Mouse (Mus musculus) c-Kit-positive CD71-negative TER-119-negative erythroid progenitor cells, embryonic 14.5 days (primary cell): ENCODE measurements at regions not wholly inside any gene's neighbourhood (a gene's known extent, or its start where the extent isn't known, plus 50 kb on each side); places are given as distances from the start of the nearest gene placed in this dataset.

Experiments
- DNase-seq: peaks from one replicate; pipeline ENCODE4 v3.0.0-alpha.2; 2013; ENCODE audit warnings: low read depth

- no peak for DNase-seq
Observed at GRCm38 (mm10) chr7:89088141-89088540, 315.9 kb downstream of the Tmem135 start.

GRCm38 (mm10) chr7:89086348-89086747 lies 317.7 kb downstream of the Tmem135 start:
- peak; percentile 17 for DNase-seq

GRCm38 (mm10) chr7:89073939-89074690 lies 329.9 kb downstream of the Tmem135 start:
- no peak for DNase-seq

GRCm38 (mm10) chr7:89070030-89070429 lies 334.0 kb downstream of the Tmem135 start:
- DNase-seq, result no peak

DNA sequence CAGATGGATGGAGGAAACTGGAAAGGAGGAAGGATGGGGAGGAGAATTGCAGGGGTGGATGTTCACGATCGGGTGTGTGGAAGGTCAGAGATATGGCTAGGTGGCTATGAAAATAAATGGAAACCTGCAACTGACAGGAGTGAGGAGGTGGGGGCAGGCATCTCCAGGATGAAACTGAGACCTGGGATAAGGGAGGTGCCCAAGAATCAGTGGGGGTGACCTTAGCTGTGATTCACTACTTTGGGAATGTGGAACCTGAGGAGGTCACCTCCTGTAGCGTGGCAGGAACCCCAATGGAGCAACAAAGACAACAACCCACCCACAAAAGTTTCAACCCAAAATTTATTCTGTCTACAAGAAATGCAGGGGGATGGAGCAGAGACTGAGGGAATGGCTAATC lies 339.6 kb downstream of the Tmem135 start:
- DNase-seq, result no peak

DNA sequence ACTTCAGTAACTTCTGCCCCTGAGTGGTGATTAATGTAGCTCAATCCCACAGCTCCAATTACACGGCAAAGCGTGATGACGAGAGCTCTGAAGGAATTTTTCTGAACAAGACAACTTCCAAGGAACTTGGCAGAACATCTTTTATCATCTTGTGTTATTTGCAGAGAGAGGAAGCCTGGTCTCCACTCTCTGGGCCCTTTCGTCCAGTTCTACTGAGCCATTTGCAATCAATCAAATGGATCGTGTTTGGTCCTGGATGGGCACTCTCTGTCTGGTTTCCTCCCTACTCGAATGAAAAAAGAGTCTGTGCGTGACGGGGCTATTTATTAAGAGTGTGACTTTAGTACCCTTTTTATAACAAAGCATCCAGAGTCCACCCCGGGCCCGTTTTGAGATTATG lies 340.4 kb downstream of the Tmem135 start:
- no peak for DNase-seq

DNA sequence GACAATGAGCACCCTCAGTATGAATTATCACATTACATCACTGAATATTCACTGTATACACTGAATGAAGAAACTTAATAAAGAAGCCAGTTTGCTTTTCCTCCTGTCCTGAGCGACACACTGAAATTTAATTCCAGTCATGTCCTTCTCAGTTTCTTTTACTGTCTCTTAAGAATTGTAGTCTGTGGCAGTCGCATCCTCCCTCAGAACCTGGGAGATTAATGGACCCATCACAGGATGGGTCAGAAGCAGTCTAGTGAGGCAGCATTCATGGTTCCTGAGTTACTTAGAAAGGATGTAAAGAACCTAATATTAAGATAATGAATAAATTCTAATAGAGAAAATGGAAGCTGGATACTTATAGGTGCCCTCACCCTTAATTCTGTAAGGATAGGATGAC lies 349.5 kb downstream of the Tmem135 start:
- no peak for DNase-seq

GRCm38 (mm10) chr7:89051240-89051639 lies 352.8 kb downstream of the Tmem135 start:
- DNase-seq, result no peak

DNA sequence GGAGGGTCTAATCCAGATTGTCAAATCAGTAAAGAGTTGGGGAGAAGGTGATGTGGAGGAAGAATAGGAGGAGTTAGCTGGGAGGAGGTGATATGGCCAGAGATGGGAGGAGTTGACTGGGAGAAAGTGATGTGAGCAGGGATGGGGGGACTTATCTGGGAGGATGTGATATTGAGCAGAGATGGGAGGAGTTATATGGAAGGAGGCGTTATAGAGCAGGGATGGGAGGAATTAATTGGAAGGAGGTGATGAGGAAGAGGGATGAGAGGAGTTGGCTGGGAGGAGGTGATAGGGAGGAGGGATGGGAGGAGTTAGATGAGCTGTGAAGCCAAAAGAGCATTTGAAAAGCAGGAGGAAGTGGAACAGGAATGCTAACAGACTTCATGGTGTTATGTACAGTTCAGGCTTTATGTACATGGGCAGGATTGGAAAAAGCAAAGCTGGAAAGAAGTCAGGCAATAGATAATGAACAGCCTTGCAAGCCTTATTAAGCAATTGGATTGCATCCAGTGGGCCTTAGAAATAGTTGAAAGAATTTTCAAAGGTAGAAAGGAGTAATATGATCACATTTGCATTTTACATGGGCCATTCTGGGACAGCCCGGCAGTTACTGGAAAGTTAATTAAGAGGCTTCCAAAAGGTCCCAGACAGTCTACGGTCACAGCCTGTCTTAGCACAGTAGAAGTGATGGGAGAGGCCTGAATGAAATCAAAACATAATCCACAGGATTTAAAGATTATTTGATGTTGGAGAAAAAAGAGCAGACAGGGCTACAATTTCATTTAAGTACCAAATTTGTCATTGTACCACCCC lies 357.4 kb downstream of the Tmem135 start:
- DNase-seq, result no peak

DNA sequence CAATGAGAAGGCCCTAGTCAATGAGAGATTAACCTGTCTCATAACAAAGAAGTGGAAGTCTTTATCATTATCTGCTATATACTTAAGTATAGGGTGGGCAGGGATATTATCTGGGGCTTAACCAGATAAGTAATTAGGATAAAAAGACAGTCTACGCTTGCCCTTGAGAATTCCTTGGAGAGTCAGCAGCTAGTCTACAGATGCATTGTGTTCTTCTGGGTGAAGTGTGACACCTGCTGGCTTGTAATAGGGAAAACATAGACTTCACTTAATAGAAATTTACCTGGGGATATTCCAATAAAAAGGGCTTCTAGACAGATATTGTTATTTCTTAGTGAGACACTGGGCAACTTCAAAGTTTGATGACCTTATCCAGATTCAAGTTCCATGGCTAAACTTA lies 361.0 kb downstream of the Tmem135 start:
- no peak for DNase-seq

GRCm38 (mm10) chr7:89041287-89041686 lies 362.7 kb downstream of the Tmem135 start:
- DNase-seq, result no peak

DNA sequence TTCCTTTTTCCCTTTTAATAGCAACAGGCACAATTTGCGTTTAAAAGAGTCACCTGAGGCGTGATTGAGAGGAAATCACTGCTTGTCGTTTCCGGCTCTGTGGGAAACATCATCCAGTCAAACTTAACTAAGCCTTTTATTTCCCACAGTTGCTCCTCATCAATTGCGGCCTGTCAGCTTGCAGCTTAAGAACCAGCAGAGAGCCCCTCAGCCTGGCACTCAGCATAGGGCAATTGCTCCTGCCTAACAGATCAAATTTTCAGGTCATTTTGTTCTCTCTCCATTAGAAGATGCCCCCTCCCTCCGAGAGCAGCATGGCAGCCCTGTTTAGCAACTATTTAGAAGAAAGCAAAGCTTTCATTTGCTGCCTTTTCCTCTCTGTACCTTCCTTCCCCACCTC lies 363.9 kb downstream of the Tmem135 start:
- DNase-seq, result no peak

GRCm38 (mm10) chr7:89035138-89035996 lies 368.7 kb downstream of the Tmem135 start:
- no peak for DNase-seq

DNA sequence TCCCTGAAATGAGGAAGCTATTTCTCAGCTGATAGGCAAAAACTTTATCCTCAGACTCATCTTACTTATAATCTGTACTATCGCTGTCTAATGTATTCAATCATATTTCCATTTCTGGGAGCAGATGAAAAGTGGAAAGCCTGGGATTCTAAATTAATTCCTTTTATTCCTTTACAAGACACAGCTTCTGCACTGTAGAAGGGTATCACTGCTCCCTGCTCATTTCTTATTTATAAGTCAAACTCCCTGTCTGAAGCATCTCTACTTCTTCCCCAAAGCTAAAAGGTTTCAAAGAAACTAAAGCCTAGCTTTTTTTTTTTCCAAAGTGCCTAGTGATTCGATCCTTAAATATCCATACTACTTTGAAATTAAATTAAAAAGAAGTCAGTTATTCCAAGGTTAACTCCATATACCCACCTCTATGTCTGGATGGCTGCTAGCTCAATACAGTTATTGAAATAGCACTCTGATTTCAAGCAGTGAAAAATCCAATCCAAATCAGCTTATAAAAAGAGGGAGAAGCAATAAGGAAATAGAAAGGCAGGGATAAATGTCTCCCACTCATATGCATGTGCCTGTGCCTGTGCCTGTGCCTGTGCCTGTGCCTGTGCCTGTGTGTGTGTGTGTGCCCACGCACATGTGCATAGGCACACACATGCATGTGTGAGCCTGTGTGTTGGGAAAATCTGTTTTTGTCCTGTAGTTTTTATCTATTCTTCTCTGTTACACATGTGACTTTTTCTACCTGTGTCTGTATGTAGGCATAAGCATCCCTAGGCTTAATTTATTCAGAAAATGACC lies 380.6 kb downstream of the Tmem135 start:
- no peak for DNase-seq

DNA sequence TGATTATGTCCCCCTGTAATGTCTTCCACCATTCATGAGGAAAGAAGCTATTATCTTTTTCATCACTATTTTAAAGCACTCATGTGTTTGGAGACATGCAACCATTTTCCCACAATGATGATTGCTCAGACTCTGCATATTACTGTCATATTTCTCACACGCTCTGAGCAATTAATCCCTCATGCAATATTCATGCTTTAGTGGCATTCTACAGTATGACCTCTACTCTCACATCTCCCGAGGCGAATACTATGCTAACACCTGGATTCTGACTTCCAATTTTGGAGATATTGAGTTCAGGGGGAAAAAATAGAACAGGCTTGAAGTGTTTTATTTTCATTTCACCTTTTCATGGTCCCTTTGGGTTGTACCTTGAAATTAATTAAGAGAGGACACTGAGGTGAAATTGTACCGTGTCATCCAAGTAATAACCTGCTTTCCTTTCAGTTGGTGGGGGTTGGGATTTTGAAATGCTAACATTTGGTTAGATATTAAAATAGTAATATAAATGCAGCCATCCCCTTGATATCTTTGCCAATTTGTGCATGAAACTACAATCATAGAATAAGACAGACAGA lies 405.1 kb downstream of the Tmem135 start:
- DNase-seq, result no peak

GRCm38 (mm10) chr7:88997815-88998477 lies 406.1 kb downstream of the Tmem135 start:
- DNase-seq, result no peak

GRCm38 (mm10) chr7:88974436-88974835 lies 429.6 kb downstream of the Tmem135 start:
- no peak for DNase-seq

GRCm38 (mm10) chr7:88960841-88961240 lies 443.2 kb downstream of the Tmem135 start:
- no peak for DNase-seq

- DNase-seq, result no peak
Observed at GRCm38 (mm10) chr7:88960190-88960589, 443.8 kb downstream of the Tmem135 start.

GRCm38 (mm10) chr7:88959332-88960124 lies 444.5 kb downstream of the Tmem135 start:
- DNase-seq, result no peak
